Mouse (Mus musculus): Measurements from ENCODE around the gene Aars.

GRCm38 (mm10) chr8:111044003-111044734, 11.2 kb downstream of the Aars start:
- TF ChIP-seq CTCF (IDR thresholded peaks at IDR 0.05; ENCODE audit: extremely low read depth, insufficient read depth, low read length) = 0 out of 2 replicates have a peak, but pooled peaks have one; percentile 21
- TF ChIP-seq POLR2A (IDR thresholded peaks at IDR 0.05; ENCODE audit: extremely low read depth, insufficient read depth, low read length) = no peak
